Mouse (Mus musculus): ENCODE measurements around the gene Mif4gd. TPM values are rescaled to one million over a fixed set of nuclear protein-coding genes. Genes with fewer than 3 reads are reported as not detected.

The Mif4gd gene
- polyA plus RNA-seq, 1 experiment from 2014 or later, result 15.2 TPM

DNA sequence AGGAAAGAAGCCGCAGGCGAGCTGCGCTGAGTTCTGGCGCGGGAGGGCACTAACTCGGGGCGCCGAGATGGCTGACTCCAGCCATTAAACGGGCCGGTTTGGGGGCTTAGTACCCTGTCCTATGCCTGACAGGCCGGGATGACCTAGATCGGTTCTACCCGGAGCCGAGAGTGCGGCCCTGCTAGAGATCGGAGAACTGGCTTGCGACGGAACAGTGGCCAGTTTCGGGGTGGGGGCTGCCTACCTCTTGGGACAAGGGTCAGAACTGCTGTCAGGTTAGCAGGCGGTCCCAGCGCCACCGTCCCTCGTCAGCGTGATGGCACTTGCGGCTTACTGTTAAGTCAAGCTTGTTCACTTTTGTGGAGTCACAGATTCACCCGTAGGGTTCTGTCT is 8.5 kb downstream of the Mif4gd start:
- no peaks in the 10 kb centered on the region for H3K9me3 ChIP-seq
- H3K4me1 ChIP-seq, result peaks cover 31% of the 10 kb centered on the region
- peak overlapping the region; percentile 99 for H3K4me3 ChIP-seq (replicated peaks)
- peak overlapping the region; percentile 73 for H3K4me2 ChIP-seq
- H3K9ac ChIP-seq, result peak overlapping the region; percentile 98
- H3K27me3 ChIP-seq, result no peaks in the 10 kb centered on the region
- H3K36me3 ChIP-seq (replicated peaks), result peaks cover 44% of the 10 kb centered on the region
- H3K27ac ChIP-seq, result peak overlapping the region; percentile 85
- under 1% methylated on average over 26 of the region's 26 CpGs for WGBS
- ATAC-seq (ENCODE audit: low FRiP score), result peak; percentile 22; the same call in 1 of the 2 replicates

DNA sequence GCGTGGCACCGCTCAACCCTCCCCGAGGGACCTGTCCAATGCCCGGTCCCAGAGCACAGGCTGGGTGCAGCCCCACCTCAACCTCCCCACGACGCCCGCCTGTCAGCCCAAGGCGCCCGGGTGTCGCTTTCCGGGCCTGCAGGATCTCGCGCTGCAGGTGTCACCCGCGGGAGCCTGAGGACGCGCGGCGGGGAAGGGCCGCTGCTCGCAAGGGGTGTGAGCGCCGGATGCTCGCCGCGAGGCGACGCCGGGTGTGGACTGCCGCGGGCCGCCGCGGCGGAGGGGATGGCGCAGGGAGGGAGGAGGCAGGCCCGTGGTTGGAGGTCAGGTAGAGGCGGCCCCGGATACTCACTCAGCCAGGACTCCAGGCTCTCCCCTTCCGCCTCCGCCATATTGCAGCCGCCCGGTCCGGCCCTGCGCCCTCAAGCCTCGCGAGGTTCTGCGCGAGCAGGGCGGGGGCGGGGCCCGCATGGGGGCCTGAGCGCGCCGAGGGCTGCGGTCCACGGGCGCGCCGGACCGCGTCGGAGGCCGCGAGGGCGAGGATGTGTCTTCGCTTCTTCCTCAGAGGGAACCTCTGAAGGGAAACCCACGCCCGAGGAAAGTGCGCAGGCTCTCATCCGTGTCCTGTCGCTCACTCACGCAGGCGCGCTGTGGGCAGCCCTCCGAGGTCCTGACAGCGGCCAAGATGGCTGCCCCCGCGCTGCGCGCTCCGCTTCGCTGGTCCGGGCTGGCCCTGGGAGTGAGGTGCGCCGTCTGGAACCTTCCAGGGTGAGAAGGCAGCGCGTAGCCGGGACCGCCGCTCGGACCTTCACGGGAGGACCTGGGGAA is 9.1 kb downstream of the Mif4gd start, which contains the start of the genes Mrps7 and Gga3:
Gene Mrps7 (plus strand): TSS at position 450 of the 828 bp plus-strand sequence.
Gene Gga3 (minus strand): TSS at position 576 of the 828 bp plus-strand sequence.
- Histone ChIP-seq H3K9ac (peak within 1 kb of the TSS; percentile 98), H3K9me3 (no peaks in the 10 kb centered on the region), H3K36me3 (replicated peaks) (peaks cover 38% of the 10 kb centered on the region), H3K4me3 (replicated peaks) (peak within 1 kb of the TSS; percentile 99), H3K4me1 (peaks cover 31% of the 10 kb centered on the region), H3K27me3 (no peaks in the 10 kb centered on the region), H3K27ac (peak within 1 kb of the TSS; percentile 85), H3K4me2 (peak within 1 kb of the TSS; percentile 73)
- ATAC-seq (ENCODE audit: low FRiP score), result peak; percentile 98
- WGBS, result under 1% methylated on average over 84 of the region's 93 CpGs

DNA sequence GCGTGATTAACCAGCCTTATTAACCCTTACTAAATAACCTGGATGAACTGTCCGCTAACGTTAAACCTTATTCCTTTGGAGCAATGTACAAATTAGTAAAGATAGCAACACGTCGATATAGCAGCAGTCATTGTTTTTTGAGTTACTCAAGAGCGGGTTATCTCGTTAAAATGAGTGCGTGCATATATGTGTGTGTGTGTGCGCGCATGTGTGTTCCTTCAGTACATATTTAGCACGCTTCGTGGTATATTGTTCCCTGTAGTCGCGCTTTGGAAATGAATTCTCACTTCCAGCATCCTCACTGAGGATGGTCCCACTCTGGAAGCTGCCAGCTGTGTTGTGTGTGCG is 9.7 kb downstream of the Mif4gd start:
- H3K27me3 ChIP-seq, result no peaks in the 10 kb centered on the region
- peak overlapping the region; percentile 73 for H3K4me2 ChIP-seq
- peaks cover 31% of the 10 kb centered on the region for H3K4me1 ChIP-seq
- no peak for ATAC-seq (ENCODE audit: low FRiP score)
- WGBS, result 7% methylated on average over 15 of the region's 15 CpGs
- H3K4me3 ChIP-seq (replicated peaks), result peak overlapping the region; percentile 99
- no peaks in the 10 kb centered on the region for H3K9me3 ChIP-seq
- peaks cover 32% of the 10 kb centered on the region for H3K36me3 ChIP-seq (replicated peaks)
- H3K27ac ChIP-seq, result peak overlapping the region; percentile 85
- H3K9ac ChIP-seq, result peak overlapping the region; percentile 98

DNA sequence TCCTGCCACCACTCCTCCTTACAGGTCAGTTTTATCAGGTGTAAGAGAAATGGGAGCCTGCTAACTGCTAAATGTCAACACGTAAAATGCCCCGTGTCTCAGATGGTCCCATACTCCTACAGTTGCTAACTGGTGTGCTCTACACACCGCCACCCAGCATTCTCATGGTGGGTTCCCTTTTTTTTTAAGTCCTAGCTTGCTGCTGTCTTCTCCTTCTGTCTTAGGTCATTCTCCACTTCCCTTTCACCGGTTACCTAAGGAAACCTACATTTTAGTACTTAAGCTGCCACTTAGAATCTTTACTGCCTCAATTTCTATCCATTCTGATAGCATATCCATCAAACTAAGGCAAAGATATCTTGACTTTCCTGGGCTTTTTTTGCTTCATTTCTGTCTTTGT is 11.6 kb downstream of the Mif4gd start:
- no peak for ATAC-seq (ENCODE audit: low FRiP score)
- no peak overlapping the region for H3K4me2 ChIP-seq
- no peak overlapping the region for H3K4me3 ChIP-seq (replicated peaks)
- no peaks in the 10 kb centered on the region for H3K9me3 ChIP-seq
- peaks cover 23% of the 10 kb centered on the region for H3K36me3 ChIP-seq (replicated peaks)
- H3K4me1 ChIP-seq, result peaks cover 31% of the 10 kb centered on the region
- 97% methylated on average over 4 of the region's 4 CpGs for WGBS
- no peak overlapping the region for H3K9ac ChIP-seq
- no peaks in the 10 kb centered on the region for H3K27me3 ChIP-seq
- H3K27ac ChIP-seq, result no peak overlapping the region

DNA sequence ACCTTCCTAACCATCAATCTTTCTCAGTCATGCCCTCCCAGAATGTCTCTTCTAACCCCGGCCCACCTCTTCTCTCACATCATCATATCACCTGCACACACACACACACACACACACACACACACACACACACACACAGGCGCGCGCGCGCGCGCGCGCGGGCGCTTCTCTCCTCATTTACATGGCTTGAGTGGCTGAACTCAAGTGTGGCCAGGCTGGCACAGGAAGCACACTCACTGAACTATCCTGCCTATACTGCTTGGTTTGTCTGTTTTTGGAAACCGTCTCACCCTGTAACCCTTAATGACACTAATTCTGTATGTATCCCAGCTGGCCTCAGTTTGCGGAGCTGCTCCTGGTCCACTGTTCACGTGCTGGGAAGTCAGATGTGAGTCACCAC is 12.0 kb downstream of the Mif4gd start:
- ATAC-seq (ENCODE audit: low FRiP score), result no peak
- 96% methylated on average over 15 of the region's 15 CpGs for whole genome bisulfite sequencing
- peaks cover 23% of the 10 kb centered on the region for H3K36me3 ChIP-seq (replicated peaks)

DNA sequence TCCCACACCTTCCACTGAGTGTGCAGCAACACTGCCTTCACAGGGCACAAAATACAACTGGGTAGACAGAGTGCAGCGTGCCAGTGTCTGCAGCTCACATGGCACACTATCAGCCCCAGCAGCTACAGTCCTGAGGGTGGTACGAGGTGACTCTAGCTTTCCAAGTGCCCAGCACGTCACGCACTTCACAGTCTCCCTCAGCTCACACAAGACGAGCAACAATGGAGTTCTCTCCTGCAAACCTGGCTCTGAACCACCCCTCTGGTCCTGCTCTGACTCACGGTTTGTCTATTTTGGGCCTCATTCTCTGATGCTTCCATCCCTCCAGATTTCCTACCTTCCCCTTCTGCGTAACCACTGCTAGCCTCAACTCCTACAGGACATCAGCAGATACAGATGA is 13.0 kb downstream of the Mif4gd start:
- 93% methylated on average over 7 of the region's 7 CpGs for WGBS
- Histone ChIP-seq H3K9ac (no peak overlapping the region), H3K36me3 (replicated peaks) (peaks cover 28% of the 10 kb centered on the region), H3K4me2 (no peak overlapping the region), H3K9me3 (no peaks in the 10 kb centered on the region), H3K4me3 (replicated peaks) (no peak overlapping the region), H3K27me3 (no peaks in the 10 kb centered on the region), H3K27ac (no peak overlapping the region), H3K4me1 (peaks cover 20% of the 10 kb centered on the region)
- ATAC-seq (ENCODE audit: low FRiP score), result no peak

More for the DNA sequence above, 12.0 kb downstream of the Mif4gd start:
- no peak overlapping the region for H3K27ac ChIP-seq
- no peaks in the 10 kb centered on the region for H3K9me3 ChIP-seq
- H3K27me3 ChIP-seq, result no peaks in the 10 kb centered on the region
- no peak overlapping the region for H3K4me2 ChIP-seq
- H3K4me1 ChIP-seq, result peaks cover 30% of the 10 kb centered on the region
- no peak overlapping the region for H3K4me3 ChIP-seq (replicated peaks)
- no peak overlapping the region for H3K9ac ChIP-seq

DNA sequence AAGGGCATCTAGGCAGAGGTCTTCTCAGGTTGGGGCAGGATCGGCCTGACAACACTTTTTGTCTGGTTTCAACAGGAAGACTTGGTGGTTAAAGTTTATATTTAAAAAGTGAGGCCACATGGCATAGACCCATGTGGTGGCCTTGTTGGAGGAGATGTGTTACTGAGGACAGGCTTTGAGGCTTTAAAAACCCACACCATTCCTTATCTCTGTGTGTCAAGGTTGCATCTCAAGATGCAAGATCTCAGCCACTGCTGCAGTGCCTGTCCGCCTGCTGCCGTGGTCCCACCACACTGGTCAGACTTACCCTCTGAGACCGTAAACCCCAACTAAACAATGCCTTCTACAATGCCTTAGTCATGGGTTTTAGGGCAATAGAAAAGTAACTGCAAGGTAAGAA is 14.5 kb downstream of the Mif4gd start:
- Histone ChIP-seq H3K27ac (no peak overlapping the region), H3K4me3 (replicated peaks) (no peak overlapping the region), H3K9me3 (no peaks in the 10 kb centered on the region), H3K36me3 (replicated peaks) (peaks cover 42% of the 10 kb centered on the region), H3K9ac (no peak overlapping the region), H3K27me3 (no peaks in the 10 kb centered on the region), H3K4me2 (no peak overlapping the region), H3K4me1 (peaks cover 16% of the 10 kb centered on the region)
- no peak for ATAC-seq (ENCODE audit: low FRiP score)
- 94% methylated on average over 4 of the region's 4 CpGs for WGBS

DNA sequence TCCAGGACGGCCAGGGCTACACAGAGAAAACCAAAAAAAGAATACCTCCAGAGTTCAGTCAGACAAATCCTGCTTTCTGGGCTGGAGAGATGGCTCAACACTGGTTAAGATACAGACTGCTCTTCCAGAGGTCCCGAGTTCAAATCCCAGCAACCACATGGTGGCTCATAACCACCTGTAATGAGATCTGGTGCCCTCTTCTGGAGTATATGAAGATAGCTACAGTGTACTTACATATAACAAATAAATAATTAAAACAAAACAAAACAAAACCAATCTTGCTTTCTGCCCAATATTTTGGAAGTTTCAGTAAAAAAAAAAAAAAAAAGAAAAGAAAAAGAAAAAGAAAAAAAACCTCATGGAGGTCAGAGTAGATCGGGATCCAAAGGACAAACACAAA is 17.6 kb downstream of the Mif4gd start:
- 95% methylated on average over 3 of the region's 3 CpGs for WGBS
- no peaks in the 10 kb centered on the region for H3K27me3 ChIP-seq
- no peak overlapping the region for H3K4me2 ChIP-seq
- H3K36me3 ChIP-seq (replicated peaks), result peaks cover 65% of the 10 kb centered on the region
- H3K27ac ChIP-seq, result no peak overlapping the region
- no peaks in the 10 kb centered on the region for H3K9me3 ChIP-seq
- no peaks in the 10 kb centered on the region for H3K4me1 ChIP-seq
- ATAC-seq (ENCODE audit: low FRiP score), result no peak
- H3K4me3 ChIP-seq (replicated peaks), result no peak overlapping the region
- H3K9ac ChIP-seq, result no peak overlapping the region

DNA sequence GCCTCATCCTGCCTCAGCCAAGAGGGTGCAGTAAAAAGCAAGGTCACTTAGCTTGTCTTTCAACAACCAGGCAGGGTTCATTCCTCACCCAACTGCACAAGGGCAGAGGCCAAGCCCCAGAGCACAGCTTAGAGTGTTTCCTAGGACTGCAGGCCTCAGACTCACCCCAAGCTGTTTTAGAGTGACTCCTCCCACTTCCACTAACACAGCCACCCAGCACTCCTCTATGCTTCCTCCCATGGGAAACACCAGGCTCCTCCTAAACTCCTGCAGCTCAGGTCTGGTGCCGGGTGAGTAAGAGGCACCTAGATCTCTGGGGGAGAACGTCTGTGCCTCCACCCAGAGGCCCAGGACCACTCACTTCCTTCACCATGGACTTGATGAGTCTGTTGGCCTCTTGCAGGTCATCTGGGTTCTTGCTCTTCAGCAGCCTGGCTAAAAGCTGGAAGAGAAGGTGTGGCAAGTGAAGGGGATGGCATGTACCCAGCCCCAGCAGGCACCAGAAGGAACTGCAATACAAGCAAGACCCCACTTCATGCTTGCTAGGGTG is 22.2 kb downstream of the Mif4gd start:
- Histone ChIP-seq H3K9me3 (no peaks in the 10 kb centered on the region), H3K4me2 (no peak overlapping the region), H3K27ac (no peak overlapping the region), H3K4me3 (replicated peaks) (no peak overlapping the region), H3K9ac (no peak overlapping the region), H3K36me3 (replicated peaks) (peaks cover 92% of the 10 kb centered on the region), H3K4me1 (no peaks in the 10 kb centered on the region), H3K27me3 (no peaks in the 10 kb centered on the region)
- WGBS, result 89% methylated on average over 2 of the region's 2 CpGs
- no peak for ATAC-seq (ENCODE audit: low FRiP score)

DNA sequence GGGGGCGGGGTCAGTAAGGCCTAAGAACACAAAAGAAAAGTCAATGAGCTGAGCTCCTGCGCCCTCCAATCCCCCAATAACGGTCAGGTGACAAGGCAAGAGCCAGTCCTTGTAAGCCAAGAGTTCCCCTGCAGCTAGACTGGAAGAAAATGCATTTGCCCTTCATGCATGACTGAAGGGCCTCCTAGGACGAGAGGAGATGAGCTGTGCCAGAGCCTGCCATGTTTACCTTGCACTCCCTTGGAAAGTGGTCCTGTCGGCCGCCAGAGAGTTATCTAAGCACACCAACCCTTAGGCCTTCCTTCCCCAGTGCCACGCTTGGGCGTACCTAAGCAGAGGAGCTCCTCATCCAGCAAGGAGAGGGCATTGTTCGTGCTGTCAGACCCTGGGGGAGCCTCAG is 24.8 kb downstream of the Mif4gd start:
- WGBS, result 84% methylated on average over 9 of the region's 9 CpGs
- Histone ChIP-seq H3K9me3 (no peaks in the 10 kb centered on the region), H3K4me3 (replicated peaks) (no peak overlapping the region), H3K36me3 (replicated peaks) (peaks cover 96% of the 10 kb centered on the region), H3K27me3 (no peaks in the 10 kb centered on the region), H3K27ac (no peak overlapping the region), H3K9ac (no peak overlapping the region), H3K4me1 (no peaks in the 10 kb centered on the region), H3K4me2 (no peak overlapping the region)
- ATAC-seq (ENCODE audit: low FRiP score), result no peak

DNA sequence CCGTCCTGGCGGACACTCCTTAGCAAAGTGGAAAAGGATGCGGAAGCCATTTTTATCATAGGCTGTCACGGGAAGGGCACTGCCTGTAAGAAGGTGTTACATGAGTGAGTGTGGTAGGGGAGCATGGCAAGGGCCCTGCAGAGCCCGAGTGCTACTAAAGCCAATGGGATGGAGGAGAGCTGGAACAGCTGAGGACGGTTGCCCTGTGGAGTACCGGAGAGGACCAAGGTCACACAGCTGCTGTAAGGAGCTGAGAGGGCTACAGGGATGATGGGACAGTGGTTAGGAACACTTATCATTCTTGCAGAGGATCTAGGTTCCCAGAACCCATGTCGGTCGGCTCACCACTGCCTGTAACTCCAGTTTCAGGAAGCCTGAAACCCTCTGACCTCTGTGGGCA is 26.4 kb downstream of the Mif4gd start:
- Histone ChIP-seq H3K27ac (no peak overlapping the region), H3K4me1 (no peaks in the 10 kb centered on the region), H3K4me3 (replicated peaks) (no peak overlapping the region), H3K27me3 (no peaks in the 10 kb centered on the region), H3K9me3 (no peaks in the 10 kb centered on the region), H3K4me2 (no peak overlapping the region), H3K9ac (no peak overlapping the region), H3K36me3 (replicated peaks) (peaks cover 97% of the 10 kb centered on the region)
- no peak for ATAC-seq (ENCODE audit: low FRiP score)
- 92% methylated on average over 9 of the region's 9 CpGs for WGBS

DNA sequence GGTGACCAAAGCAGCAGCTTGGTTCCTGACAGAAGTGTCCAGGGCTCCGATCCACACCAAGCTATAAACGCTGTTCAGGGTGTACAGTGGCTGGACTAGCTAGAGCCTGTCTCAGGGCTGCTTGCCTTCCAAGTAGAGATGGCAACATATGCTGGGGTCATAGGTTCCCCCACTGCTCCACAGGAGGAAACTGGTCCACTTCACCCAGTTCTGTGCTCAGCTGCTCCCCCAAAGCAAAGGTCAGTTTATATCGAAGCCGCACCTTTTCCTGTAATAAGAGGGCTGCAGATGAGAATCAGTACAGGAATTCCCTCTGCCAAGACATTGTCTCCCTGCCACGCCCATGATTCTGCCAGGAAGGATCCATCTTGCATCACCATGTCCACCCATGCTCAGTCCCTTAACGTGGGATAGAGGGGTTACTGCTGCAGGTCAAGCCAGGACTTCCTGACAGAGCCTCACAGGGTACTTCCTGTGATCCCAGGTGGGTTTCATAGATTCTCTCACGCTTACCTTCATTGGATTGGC is 27.1 kb downstream of the Mif4gd start:
- H3K27ac ChIP-seq, result no peak overlapping the region
- no peak for ATAC-seq (ENCODE audit: low FRiP score)
- H3K27me3 ChIP-seq, result no peaks in the 10 kb centered on the region
- H3K4me1 ChIP-seq, result no peaks in the 10 kb centered on the region
- no peak overlapping the region for H3K4me3 ChIP-seq (replicated peaks)
- 89% methylated on average over 7 of the region's 7 CpGs for WGBS
- H3K9me3 ChIP-seq, result no peaks in the 10 kb centered on the region
- peaks cover 97% of the 10 kb centered on the region for H3K36me3 ChIP-seq (replicated peaks)
- H3K9ac ChIP-seq, result no peak overlapping the region
- H3K4me2 ChIP-seq, result no peak overlapping the region

Measured in forebrain, embryonic 12.5 days (tissue).